Mouse (Mus musculus): ENCODE data around the gene Fcna. TPM values are rescaled to one million over a fixed set of nuclear protein-coding genes. Genes with fewer than 3 reads are reported as not detected.
A peak's percentile ranks its signal among the peaks of the same experiment; 100 is the strongest.

Gene Fcna
- total RNA-seq, 2 experiments from 2014 or later: 1.8 to 5.3 TPM

GRCm38 (mm10) chr2:25580621-25581101, 47.2 kb downstream of the Fcna start:
- no peak overlapping the region for H3K4me3 ChIP-seq
- TF ChIP-seq CTCF (IDR thresholded peaks at IDR 0.05): no peak
- DNase-seq: peak; percentile 19
- no peak overlapping the region for H3K27ac ChIP-seq
- intact Hi-C loops (cut with DNase I): loop anchor here (2.0 kb wide), 1 partner anchor 70 kb away; no protein-coding TSS in a partner anchor

GRCm38 (mm10) chr2:25579737-25580460, 47.9 kb downstream of the Fcna start:
- intact Hi-C loops (cut with DNase I): loop anchor here (2.0 kb wide), 1 partner anchor 69 kb away; no protein-coding TSS in a partner anchor
- Histone ChIP-seq H3K4me3 (peak overlapping the region; percentile 60), H3K27ac (no peak overlapping the region)
- DNase-seq: peak; percentile 28
- peak; percentile 66 for TF ChIP-seq CTCF (IDR thresholded peaks at IDR 0.05)

- intact Hi-C loops (cut with DNase I): no loop called here
- no peak for TF ChIP-seq CTCF (IDR thresholded peaks at IDR 0.05)
- no peak overlapping the region for H3K27ac ChIP-seq
- peak overlapping the region; percentile 61 for H3K4me3 ChIP-seq
- DNase-seq: peak; percentile 39
Observed at GRCm38 (mm10) chr2:25578796-25579736, 48.8 kb downstream of the Fcna start.

- TF ChIP-seq CTCF (IDR thresholded peaks at IDR 0.05): peak; percentile 35
- DNase-seq: peak; percentile 42
- intact Hi-C loops (cut with DNase I): no loop called here
- peak overlapping the region; percentile 61 for H3K4me3 ChIP-seq
- H3K27ac ChIP-seq: no peak overlapping the region
Observed at GRCm38 (mm10) chr2:25577951-25578795, 49.7 kb downstream of the Fcna start.

- no peak for TF ChIP-seq CTCF (IDR thresholded peaks at IDR 0.05)
- Histone ChIP-seq H3K27ac (no peak overlapping the region), H3K4me3 (peak overlapping the region; percentile 61)
- peak; percentile 23 for DNase-seq
- intact Hi-C loops (cut with DNase I): no loop called here
Observed at GRCm38 (mm10) chr2:25576965-25577891, 50.6 kb downstream of the Fcna start.

- intact Hi-C loops (cut with DNase I): no loop called here
- no peak overlapping the region for H3K27ac ChIP-seq
- peak overlapping the region; percentile 80 for H3K4me3 ChIP-seq
- TF ChIP-seq CTCF (IDR thresholded peaks at IDR 0.05): no peak
- DNase-seq: no peak
Observed at GRCm38 (mm10) chr2:25576028-25576850, 51.6 kb downstream of the Fcna start.

GRCm38 (mm10) chr2:25575432-25576027, 52.3 kb downstream of the Fcna start:
- TF ChIP-seq CTCF (IDR thresholded peaks at IDR 0.05): no peak
- H3K4me3 ChIP-seq: peak overlapping the region; percentile 80
- peak; percentile 72 for DNase-seq
- intact Hi-C loops (cut with DNase I): no loop called here
- H3K27ac ChIP-seq: peak overlapping the region; percentile 98

Other genes starting within 250 kb of the Fcna start
- 1 to 10 TPM; 6.5 to 8.8 TPM for gene Entpd2, start 232.2 kb downstream of the Fcna start, total RNA-seq (2021)
- 10 to 100 TPM; 14.9 to 16.9 TPM for gene Npdc1, start 228.7 kb downstream of the Fcna start, total RNA-seq (2021)
- not detected for gene Fut7, start 204.8 kb downstream of the Fcna start, total RNA-seq (2021)
- 10 to 100 TPM; 15.1 to 15.3 TPM for gene Abca2, start 199.3 kb downstream of the Fcna start, total RNA-seq (2021)
- gene Clic3, start 171.2 kb downstream of the Fcna start, total RNA-seq (2021): 1 to 10 TPM in 1 of 2 experiments, under 1 TPM in 1; 0.31 to 1.1 TPM
- gene Paxx, start 166.9 kb downstream of the Fcna start, total RNA-seq (2021): 10 to 100 TPM; 13.6 to 14.4 TPM
- gene Ptgds, start 158.0 kb downstream of the Fcna start, total RNA-seq (2021): not detected
- not detected for gene Lcn12, start 134.1 kb downstream of the Fcna start, total RNA-seq (2021)
- gene Fbxw5, start 127.3 kb downstream of the Fcna start, total RNA-seq (2021): 10 to 100 TPM; 76.9 to 88.4 TPM
- 1 to 10 TPM; 1.1 to 1.6 TPM for gene C8g, start 126.3 kb downstream of the Fcna start, total RNA-seq (2021)
- gene Traf2, start 81.1 kb downstream of the Fcna start, total RNA-seq (2021): 10 to 100 TPM; 12.4 to 13.1 TPM
- 100 to 1,000 TPM; 152 to 179 TPM for gene Edf1, start 70.2 kb downstream of the Fcna start, total RNA-seq (2021)
- 1 to 10 TPM; 1.6 to 4.0 TPM for gene Mamdc4, start 53.2 kb downstream of the Fcna start, total RNA-seq (2021)
- gene Phpt1, start 52.8 kb downstream of the Fcna start, total RNA-seq (2021): 10 to 100 TPM; 52.7 to 64.7 TPM
- gene Ajm1, start 46.3 kb downstream of the Fcna start, total RNA-seq (2021): not detected
- 10 to 100 TPM; 85.6 to 95.2 TPM for gene Rabl6, start 19.5 kb downstream of the Fcna start, total RNA-seq (2021)
- gene Ccdc183, start 10.4 kb downstream of the Fcna start, total RNA-seq (2021): not detected
- gene Tmem141, start 6.0 kb downstream of the Fcna start, total RNA-seq (2021): 10 to 100 TPM; 14.9 to 15.1 TPM
- gene Lcn8, start 25.1 kb upstream of the Fcna start, total RNA-seq (2021): 1 to 10 TPM; 3.3 to 5.1 TPM
- gene Lcn5, start 29.9 kb upstream of the Fcna start, total RNA-seq (2021): not detected
- not detected for gene Lcn6, start 48.8 kb upstream of the Fcna start, total RNA-seq (2021)
- gene Lcn10, start 54.7 kb upstream of the Fcna start, total RNA-seq (2021): not detected
- gene Obp2a, start 72.0 kb upstream of the Fcna start, total RNA-seq (2021): not detected
- gene Bmyc, start 78.7 kb upstream of the Fcna start, total RNA-seq (2021): 10 to 100 TPM; 11.4 to 13.1 TPM
- not detected for gene Obp2b, start 109.0 kb upstream of the Fcna start, total RNA-seq (2021)
- not detected for gene Lcn3, start 137.5 kb upstream of the Fcna start, total RNA-seq (2021)
- not detected for gene Lcn11, start 149.0 kb upstream of the Fcna start, total RNA-seq (2021)
- gene Gm13539, start 154.2 kb upstream of the Fcna start, total RNA-seq (2021): not detected
- gene Glt6d1, start 187.8 kb upstream of the Fcna start, total RNA-seq (2021): not detected
- not detected for gene Lcn9, start 195.1 kb upstream of the Fcna start, total RNA-seq (2021)
- gene Sohlh1, start 219.2 kb upstream of the Fcna start, total RNA-seq (2021): not detected
- gene Kcnt1, start 235.7 kb upstream of the Fcna start, total RNA-seq (2021): under 1 TPM in 1 of 2 experiments, not detected in 1; 0.05 TPM

Data from gastrocnemius, adult 2 months (tissue).